Mouse (Mus musculus): Measurements from ENCODE around the gene Ankrd1. TPM values are rescaled to one million over a fixed set of nuclear protein-coding genes. Genes with fewer than 3 reads are reported as not detected.

The Ankrd1 gene
- total RNA-seq, 1 experiment from 2014 or later: not detected

GRCm38 (mm10) chr19:36116185-36116584 lies 3.7 kb downstream of the Ankrd1 start:
- no peak for ATAC-seq (replicated peaks in 1 of 2; ENCODE audit: insufficient read depth in 1 of 2, low FRiP score in 2 of 2, low TSS enrichment in 1 of 2, low read depth in 1 of 2, poor library complexity in 2 of 2, severe bottlenecking in 2 of 2)

GRCm38 (mm10) chr19:36112007-36112406 lies 7.9 kb downstream of the Ankrd1 start:
- no peak for ATAC-seq (replicated peaks in 1 of 2; ENCODE audit: insufficient read depth in 1 of 2, low FRiP score in 2 of 2, low TSS enrichment in 1 of 2, low read depth in 1 of 2, poor library complexity in 2 of 2, severe bottlenecking in 2 of 2)

GRCm38 (mm10) chr19:36111054-36111895 lies 8.6 kb downstream of the Ankrd1 start:
- no peak; a peak in 1 of 4 replicates for ATAC-seq (replicated peaks in 1 of 2; ENCODE audit: insufficient read depth in 1 of 2, low FRiP score in 2 of 2, low TSS enrichment in 1 of 2, low read depth in 1 of 2, poor library complexity in 2 of 2, severe bottlenecking in 2 of 2)

- no peak for ATAC-seq (replicated peaks in 1 of 2; ENCODE audit: insufficient read depth in 1 of 2, low FRiP score in 2 of 2, low TSS enrichment in 1 of 2, low read depth in 1 of 2, poor library complexity in 2 of 2, severe bottlenecking in 2 of 2)
Observed at GRCm38 (mm10) chr19:36110465-36110864, 9.4 kb downstream of the Ankrd1 start.

GRCm38 (mm10) chr19:36109318-36109944 lies 10.5 kb downstream of the Ankrd1 start:
- no peak for ATAC-seq (replicated peaks in 1 of 2; ENCODE audit: insufficient read depth in 1 of 2, low FRiP score in 2 of 2, low TSS enrichment in 1 of 2, low read depth in 1 of 2, poor library complexity in 2 of 2, severe bottlenecking in 2 of 2)

GRCm38 (mm10) chr19:36103909-36104308 lies 16.0 kb downstream of the Ankrd1 start:
- peak; percentile 53 to 78 for ATAC-seq (replicated peaks in 1 of 2; ENCODE audit: insufficient read depth in 1 of 2, low FRiP score in 2 of 2, low TSS enrichment in 1 of 2, low read depth in 1 of 2, poor library complexity in 2 of 2, severe bottlenecking in 2 of 2)

GRCm38 (mm10) chr19:36098916-36099315 lies 21.0 kb downstream of the Ankrd1 start:
- ATAC-seq (replicated peaks in 1 of 2; ENCODE audit: insufficient read depth in 1 of 2, low FRiP score in 2 of 2, low TSS enrichment in 1 of 2, low read depth in 1 of 2, poor library complexity in 2 of 2, severe bottlenecking in 2 of 2): no peak

GRCm38 (mm10) chr19:36098265-36098664 lies 21.6 kb downstream of the Ankrd1 start:
- ATAC-seq (replicated peaks in 1 of 2; ENCODE audit: insufficient read depth in 1 of 2, low FRiP score in 2 of 2, low TSS enrichment in 1 of 2, low read depth in 1 of 2, poor library complexity in 2 of 2, severe bottlenecking in 2 of 2): no peak

- ATAC-seq (replicated peaks in 1 of 2; ENCODE audit: insufficient read depth in 1 of 2, low FRiP score in 2 of 2, low TSS enrichment in 1 of 2, low read depth in 1 of 2, poor library complexity in 2 of 2, severe bottlenecking in 2 of 2): no peak
Observed at GRCm38 (mm10) chr19:36097194-36097593, 22.7 kb downstream of the Ankrd1 start.

- peak; percentile 69 to 81 for ATAC-seq (replicated peaks in 1 of 2; ENCODE audit: insufficient read depth in 1 of 2, low FRiP score in 2 of 2, low TSS enrichment in 1 of 2, low read depth in 1 of 2, poor library complexity in 2 of 2, severe bottlenecking in 2 of 2)
Observed at GRCm38 (mm10) chr19:36090781-36091180, 29.1 kb downstream of the Ankrd1 start.

- peak; percentile 91 to 96 for ATAC-seq (replicated peaks in 1 of 2; ENCODE audit: insufficient read depth in 1 of 2, low FRiP score in 2 of 2, low TSS enrichment in 1 of 2, low read depth in 1 of 2, poor library complexity in 2 of 2, severe bottlenecking in 2 of 2)
Observed at GRCm38 (mm10) chr19:36083262-36084225, 36.4 kb downstream of the Ankrd1 start, which contains the start of gene Rpp30. Rpp30 (plus strand) TSS chr19:36083716.

- peak; percentile 81 to 82 for ATAC-seq (replicated peaks in 1 of 2; ENCODE audit: insufficient read depth in 1 of 2, low FRiP score in 2 of 2, low TSS enrichment in 1 of 2, low read depth in 1 of 2, poor library complexity in 2 of 2, severe bottlenecking in 2 of 2)
Observed at GRCm38 (mm10) chr19:36082606-36083261, 37.2 kb downstream of the Ankrd1 start.

GRCm38 (mm10) chr19:36062801-36063529 lies 56.9 kb downstream of the Ankrd1 start:
- ATAC-seq (replicated peaks in 1 of 2; ENCODE audit: insufficient read depth in 1 of 2, low FRiP score in 2 of 2, low TSS enrichment in 1 of 2, low read depth in 1 of 2, poor library complexity in 2 of 2, severe bottlenecking in 2 of 2): no peak
